ENCODE assay signal across 37 mouse cellular contexts in genomic region chr15:89000367-89000766, GRCm38 (mm10). TPM values are rescaled to one million over a fixed set of nuclear protein-coding genes. Genes with fewer than 3 reads are reported as not detected.
"Had no signal": no experiment of that assay in that cellular context is flagged by ENCODE, and none has a peak within 500 bp of the region (broad histone marks: within the 10 kb centered on the region; RNA-seq: fewer than 3 reads in every experiment).

No protein-coding gene starts in this region.

- H3K36me3 ChIP-seq: limb, embryonic 10.5 days; limb, embryonic 12.5 days; limb, embryonic 13.5 days; limb, embryonic 15.5 days; liver, embryonic 12.5 days; liver, embryonic 13.5 days; liver, embryonic 15.5 days; lung, embryonic 15.5 days; midbrain, embryonic 10.5 days; midbrain, embryonic 12.5 days; midbrain, embryonic 13.5 days; midbrain, embryonic 15.5 days; neural tube, embryonic 12.5 days had no signal

- H3K4me3 ChIP-seq: limb, embryonic 10.5 days; limb, embryonic 12.5 days; limb, embryonic 13.5 days; limb, embryonic 15.5 days; liver, embryonic 12.5 days; liver, embryonic 13.5 days; liver, embryonic 15.5 days; lung, embryonic 15.5 days; megakaryocyte, embryonic 14.5 days; midbrain, embryonic 10.5 days; midbrain, embryonic 12.5 days; midbrain, embryonic 13.5 days; midbrain, embryonic 15.5 days; neural tube, embryonic 12.5 days had no signal

- ATAC-seq: liver, embryonic 12.5 days; liver, postnatal 0 days; lung, postnatal 0 days; midbrain, embryonic 13.5 days; midbrain, embryonic 15.5 days; midbrain, embryonic 16.5 days had no signal

- H3K27me3 ChIP-seq: limb, embryonic 12.5 days; limb, embryonic 13.5 days; limb, embryonic 15.5 days; liver, embryonic 13.5 days; liver, embryonic 15.5 days; lung, embryonic 15.5 days; midbrain, embryonic 12.5 days; midbrain, embryonic 13.5 days; midbrain, embryonic 15.5 days; neural tube, embryonic 12.5 days had no signal

- H3K4me2 ChIP-seq: limb, embryonic 12.5 days; limb, embryonic 13.5 days; limb, embryonic 15.5 days; liver, embryonic 11.5 days; liver, embryonic 12.5 days; liver, embryonic 13.5 days; liver, embryonic 15.5 days; lung, embryonic 14.5 days; lung, embryonic 15.5 days; midbrain, embryonic 11.5 days; midbrain, embryonic 12.5 days; midbrain, embryonic 13.5 days; midbrain, embryonic 15.5 days; neural tube, embryonic 12.5 days had no signal

RNA-seq across cellular contexts. Expression of gene Mov10l1, which starts 17.7 kb away (rescaled TPM):
- total RNA-seq: left cerebral cortex, adult 8-10 months; left cerebral cortex, postnatal 14 days; left cerebral cortex, postnatal 25 days; left cerebral cortex, postnatal 36 days; liver, adult 2 months; megakaryocyte progenitor cell, adult 5-6 weeks; megakaryocyte, adult 5-6 weeks; megakaryocyte-erythroid progenitor cell, adult 5-6 weeks; monocyte, adult 5-6 weeks had no signal
- polyA plus RNA-seq: limb, embryonic 11.5 days; limb, embryonic 12.5 days; limb, embryonic 13.5 days; liver, adult 2 months; liver, embryonic 12.5 days; liver, embryonic 13.5 days; liver, embryonic 14.5 days; liver, embryonic 15.5 days; liver, embryonic 16.5 days; liver, postnatal 0 days; lung, embryonic 14.5 days; macrophage; midbrain, embryonic 10.5 days; midbrain, embryonic 11.5 days; midbrain, embryonic 12.5 days; midbrain, embryonic 13.5 days; midbrain, embryonic 14.5 days; midbrain, embryonic 15.5 days; midbrain, embryonic 16.5 days; midbrain, postnatal 0 days; neural tube, embryonic 11.5 days; neural tube, embryonic 12.5 days had no signal

RNA-seq across cellular contexts. Expression of gene Mlc1, which starts 21.6 kb away (rescaled TPM):
- total RNA-seq: liver, adult 2 months; megakaryocyte progenitor cell, adult 5-6 weeks; megakaryocyte, adult 5-6 weeks; megakaryocyte-erythroid progenitor cell, adult 5-6 weeks; monocyte, adult 5-6 weeks had no signal
- polyA plus RNA-seq: limb, embryonic 10.5 days; limb, embryonic 11.5 days; limb, embryonic 12.5 days; liver, adult 2 months; liver, embryonic 11.5 days; liver, embryonic 12.5 days; liver, embryonic 14.5 days; liver, embryonic 15.5 days; liver, postnatal 0 days; lung, embryonic 14.5 days; macrophage had no signal

RNA-seq across cellular contexts. Expression of gene Ttll8, which starts 46.1 kb away (rescaled TPM):
- total RNA-seq: megakaryocyte progenitor cell, adult 5-6 weeks; megakaryocyte, adult 5-6 weeks; megakaryocyte-erythroid progenitor cell, adult 5-6 weeks; midbrain, postnatal 0 days; monocyte, adult 5-6 weeks had no signal
- polyA plus RNA-seq: limb, embryonic 10.5 days; limb, embryonic 11.5 days; limb, embryonic 12.5 days; limb, embryonic 13.5 days; limb, embryonic 15.5 days; liver, embryonic 11.5 days; liver, embryonic 12.5 days; liver, embryonic 13.5 days; liver, embryonic 14.5 days; liver, embryonic 15.5 days; liver, embryonic 16.5 days; liver, postnatal 0 days; lung, embryonic 14.5 days; lung, embryonic 15.5 days; lung, embryonic 16.5 days; macrophage; midbrain, embryonic 10.5 days; midbrain, embryonic 11.5 days; midbrain, embryonic 12.5 days; midbrain, embryonic 13.5 days; midbrain, embryonic 14.5 days; neural tube, embryonic 11.5 days; neural tube, embryonic 12.5 days had no signal

RNA-seq across cellular contexts. Expression of gene Panx2, which starts 59.2 kb away (rescaled TPM):
- total RNA-seq: liver, adult 2 months; megakaryocyte progenitor cell, adult 5-6 weeks; megakaryocyte, adult 5-6 weeks; megakaryocyte-erythroid progenitor cell, adult 5-6 weeks; monocyte, adult 5-6 weeks had no signal
- polyA plus RNA-seq: liver, adult 2 months; liver, embryonic 12.5 days; liver, embryonic 13.5 days; liver, embryonic 15.5 days; liver, embryonic 16.5 days; liver, postnatal 0 days; macrophage had no signal
